Mouse (Mus musculus): ENCODE data around the gene Usp8.

The Usp8 gene

DNA sequence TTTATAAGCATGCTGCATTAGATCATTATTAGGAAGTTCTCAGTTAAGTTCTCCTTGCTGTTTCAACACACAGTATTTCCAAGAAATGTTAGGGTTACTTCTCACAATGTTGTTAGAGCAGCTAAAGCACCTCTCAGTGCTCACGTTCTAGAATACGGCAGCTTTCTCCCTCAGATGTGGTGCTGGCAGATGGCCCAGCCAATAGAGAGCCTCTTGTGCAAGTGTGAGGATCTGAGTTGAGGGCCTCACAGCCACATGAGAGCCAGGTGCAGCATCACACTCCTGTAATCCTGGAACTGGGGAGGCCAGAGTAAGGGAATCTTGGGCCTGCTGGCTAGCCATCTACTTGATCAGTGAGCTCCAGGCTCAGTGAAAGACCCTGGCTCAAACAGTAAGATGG, 33.2 kb downstream of the Usp8 start:
- DNase-seq (ENCODE audit: low spot score) = no peak

DNA sequence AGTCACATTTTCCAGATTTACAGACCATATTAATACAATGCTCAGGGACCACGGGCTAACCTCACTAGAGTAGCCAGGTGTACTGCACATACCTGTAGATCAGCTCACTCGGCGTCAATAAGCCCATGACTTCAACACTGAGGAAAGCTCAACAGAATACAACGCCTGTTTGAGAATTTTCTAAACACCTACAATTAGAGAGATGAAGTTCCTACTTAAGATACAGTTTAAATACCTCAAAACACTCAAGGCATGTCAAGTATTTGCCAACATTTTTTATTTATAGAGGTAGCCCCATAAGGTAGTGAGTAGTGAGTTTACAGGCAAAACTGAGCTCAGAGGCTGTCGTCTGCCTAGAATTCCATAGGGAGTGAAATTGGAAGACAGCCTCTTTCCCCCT, 36.3 kb downstream of the Usp8 start:
- DNase-seq (ENCODE audit: low spot score) = no peak

DNA sequence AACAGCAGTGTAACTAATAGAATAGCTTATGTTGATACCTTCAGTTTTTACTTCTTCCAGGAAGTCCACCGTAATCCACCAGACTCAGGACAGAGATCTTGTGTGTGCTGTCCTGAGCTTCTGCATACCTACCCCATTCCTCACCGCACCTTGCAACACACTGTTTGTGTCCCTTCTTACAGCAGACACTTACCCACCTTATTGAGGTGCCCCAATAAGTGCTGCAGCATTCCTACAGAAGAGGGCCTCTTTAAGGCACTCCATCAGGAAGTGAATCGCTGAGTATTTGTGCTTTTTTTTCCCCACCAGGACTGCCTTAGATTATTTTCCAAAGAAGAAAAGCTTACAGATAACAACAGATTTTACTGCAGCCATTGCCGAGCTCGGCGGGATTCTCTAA, 48.5 kb downstream of the Usp8 start:
- DNase-seq (ENCODE audit: low spot score) = no peak

GRCm38 (mm10) chr2:126759351-126759750, 52.2 kb downstream of the Usp8 start:
- DNase-seq (ENCODE audit: low spot score) = no peak

- peak; percentile 37 for DNase-seq (ENCODE audit: low spot score)
These were observed 58.9 kb downstream of the Usp8 start for GRCm38 (mm10) chr2:126765867-126766582.

DNA sequence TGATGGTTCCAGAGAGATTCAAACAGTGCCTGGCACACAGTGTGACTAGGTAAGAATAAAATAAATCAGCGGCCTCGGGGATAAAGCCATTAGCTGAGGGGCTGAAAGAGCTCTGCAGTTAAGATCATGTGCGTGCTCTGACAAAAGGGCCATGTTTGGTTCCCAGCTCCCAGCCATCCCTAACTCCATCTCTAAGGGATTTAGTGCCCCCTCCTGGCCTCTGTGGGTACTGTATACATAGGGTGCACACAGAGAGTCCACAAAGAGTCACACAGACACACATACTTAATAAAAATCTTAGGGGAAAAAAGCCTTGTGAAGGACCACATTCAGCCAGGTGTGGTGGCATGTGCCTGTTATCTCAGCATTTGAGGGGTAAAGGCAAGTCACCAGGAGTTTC, 60.5 kb downstream of the Usp8 start:
- DNase-seq (ENCODE audit: low spot score) = no peak

GRCm38 (mm10) chr2:126768194-126768593, 61.1 kb downstream of the Usp8 start:
- no peak for DNase-seq (ENCODE audit: low spot score)

DNA sequence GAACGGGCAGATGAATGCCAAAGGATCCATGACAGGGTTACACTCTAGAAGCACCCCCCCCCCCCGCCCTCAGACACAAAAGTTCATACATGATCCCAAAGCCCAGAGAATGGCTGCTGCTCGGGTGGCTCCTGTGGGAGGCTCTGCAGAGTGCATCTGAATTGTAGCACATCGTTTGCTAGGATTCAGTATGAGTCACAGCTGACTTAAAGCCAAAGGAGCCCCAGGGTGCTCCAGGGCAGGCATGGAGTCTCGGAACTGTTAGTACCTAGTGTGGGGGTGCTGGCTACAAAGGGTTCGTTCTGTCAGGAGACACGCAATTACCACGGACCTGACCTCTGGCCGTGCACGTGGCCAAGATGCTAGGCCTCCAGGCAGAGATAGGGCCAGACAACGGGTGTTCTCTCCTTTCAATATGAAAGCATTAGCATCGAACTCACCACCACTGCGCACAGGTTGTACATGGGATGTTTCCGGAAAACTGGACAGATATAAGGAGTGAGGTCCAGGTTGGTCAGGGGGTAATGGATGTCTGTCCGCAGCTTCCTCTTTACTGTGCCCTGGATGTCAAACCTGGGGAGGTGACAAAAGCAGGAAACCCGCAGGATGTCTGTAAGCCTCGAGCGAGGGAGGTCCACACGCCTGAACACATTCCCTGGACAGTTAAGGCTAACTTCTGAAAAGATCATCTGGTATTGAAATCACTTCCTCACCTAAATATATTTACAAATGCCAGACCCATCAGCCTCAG, 62.5 kb downstream of the Usp8 start:
- no peak for DNase-seq (ENCODE audit: low spot score)

- DNase-seq (ENCODE audit: low spot score) = no peak
These were observed 65.1 kb downstream of the Usp8 start for GRCm38 (mm10) chr2:126772217-126772616.

DNA sequence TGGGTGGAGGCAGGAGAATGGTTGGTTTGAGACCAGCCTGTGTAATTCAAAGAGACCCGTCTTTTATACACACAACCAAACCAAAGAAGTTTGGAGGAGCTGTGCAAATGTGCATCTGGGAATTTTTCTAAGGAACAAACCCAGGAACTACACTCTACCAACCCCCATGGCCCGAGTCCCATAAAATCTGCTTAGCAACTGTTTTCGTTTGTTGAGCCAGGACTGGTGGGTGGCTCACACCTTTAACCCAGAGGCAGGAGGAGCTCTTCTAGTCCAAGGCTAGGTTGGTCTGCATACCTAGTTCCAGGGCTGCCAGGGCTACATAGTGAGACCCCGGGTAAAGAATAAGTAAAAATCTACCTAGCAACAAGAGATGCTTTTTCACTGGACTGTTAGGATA, 68.8 kb downstream of the Usp8 start:
- DNase-seq (ENCODE audit: low spot score) = no peak

GRCm38 (mm10) chr2:126776416-126776815, 69.3 kb downstream of the Usp8 start:
- no peak for DNase-seq (ENCODE audit: low spot score)

DNA sequence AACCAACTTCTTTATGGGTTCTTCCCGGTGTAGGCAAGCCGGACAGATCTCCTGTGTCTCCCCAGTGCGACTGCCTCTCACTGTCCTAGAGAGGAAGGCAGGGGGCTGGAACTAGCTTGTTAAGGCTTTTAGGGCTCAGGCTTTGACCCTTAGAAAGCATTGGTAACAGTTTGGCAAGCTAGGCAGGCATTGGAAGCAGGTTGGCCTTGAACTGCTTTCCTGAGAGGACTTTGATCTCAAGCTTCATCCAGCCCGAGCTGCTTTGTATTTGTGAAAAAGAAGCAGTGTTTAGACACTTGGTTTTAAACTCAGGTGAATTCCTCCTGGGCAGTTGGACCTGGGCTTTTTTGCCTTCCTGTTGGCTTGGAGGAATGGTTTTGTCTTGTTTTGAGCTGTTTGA, 71.7 kb downstream of the Usp8 start:
- no peak for DNase-seq (ENCODE audit: low spot score)

- no peak for DNase-seq (ENCODE audit: low spot score)
These were observed 73.2 kb downstream of the Usp8 start for GRCm38 (mm10) chr2:126780286-126780685.

- no peak for DNase-seq (ENCODE audit: low spot score)
These were observed 74.3 kb downstream of the Usp8 start for GRCm38 (mm10) chr2:126781478-126781877.

DNA sequence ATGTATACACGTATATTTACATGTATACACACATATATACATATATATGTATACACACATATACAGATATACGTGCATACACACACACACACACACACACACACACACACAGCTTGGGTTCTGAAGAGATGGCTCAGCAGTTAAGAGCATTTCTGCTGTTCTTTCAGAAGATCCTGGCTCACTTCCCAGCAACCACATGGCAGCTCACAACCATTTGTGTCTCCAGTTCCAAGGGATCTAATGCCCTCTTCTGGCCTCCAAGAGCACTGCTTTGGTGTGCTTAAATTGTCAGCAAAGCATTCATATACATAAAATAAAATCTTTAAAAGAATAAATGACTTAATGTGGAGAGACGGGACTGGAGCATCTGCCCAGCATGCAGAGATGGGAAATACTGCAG, 75.3 kb downstream of the Usp8 start:
- no peak for DNase-seq (ENCODE audit: low spot score)

GRCm38 (mm10) chr2:126783370-126783769, 76.2 kb downstream of the Usp8 start, which contains the start of gene Usp50:
Gene Usp50, minus strand, starts transcription at chr2:126783470.
- DNase-seq (ENCODE audit: low spot score) = no peak

GRCm38 (mm10) chr2:126787721-126788342, 80.7 kb downstream of the Usp8 start:
- no peak for DNase-seq (ENCODE audit: low spot score)

DNA sequence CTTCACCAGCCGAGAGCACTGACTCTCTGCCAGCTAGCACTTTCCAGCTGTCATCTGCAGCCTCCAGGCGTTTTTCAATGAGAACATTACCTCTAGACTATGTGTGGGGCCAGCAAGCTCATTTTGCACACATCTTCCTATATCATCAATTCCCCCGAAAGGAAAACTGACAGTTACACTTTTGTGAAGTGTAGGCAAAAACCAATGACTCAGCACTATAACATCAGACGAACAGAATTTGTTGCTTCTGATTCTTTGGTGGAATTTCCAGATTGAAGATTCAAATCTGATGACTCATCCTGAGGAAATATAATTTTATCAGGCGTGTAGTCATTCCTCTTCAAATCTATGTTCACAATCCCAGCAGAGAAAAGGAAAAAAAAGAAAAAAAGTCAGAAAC, 85.5 kb downstream of the Usp8 start:
- no peak for DNase-seq (ENCODE audit: low spot score)

DNA sequence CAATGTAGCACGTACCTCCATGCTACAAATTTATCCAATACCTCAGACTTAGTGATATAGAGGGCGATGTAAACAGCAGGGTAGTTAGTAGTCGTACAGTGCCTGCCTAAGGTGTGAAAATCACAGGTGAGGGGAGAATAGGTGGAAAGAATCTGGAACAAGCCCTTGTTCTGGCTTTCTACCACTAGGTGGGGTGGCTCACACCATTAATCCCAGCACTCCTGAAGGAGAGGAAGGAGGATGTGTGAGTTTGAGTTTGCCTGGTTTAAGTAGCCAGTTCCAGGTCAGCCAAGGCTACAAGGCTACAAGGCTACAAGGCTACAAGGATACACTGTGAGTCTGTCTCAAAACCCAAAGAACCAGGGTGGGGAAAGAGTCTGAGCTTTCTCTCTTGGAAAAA, 88.6 kb downstream of the Usp8 start:
- DNase-seq (ENCODE audit: low spot score) = peak; percentile 17

GRCm38 (mm10) chr2:126798455-126798854, 91.3 kb downstream of the Usp8 start:
- no peak for DNase-seq (ENCODE audit: low spot score)

GRCm38 (mm10) chr2:126801980-126802379, 94.9 kb downstream of the Usp8 start:
- no peak for DNase-seq (ENCODE audit: low spot score)

Measured in retina, embryonic 14.5 days (tissue).